Mouse (Mus musculus) lung, adult 18-20 months (tissue): ENCODE measurements at regions not wholly inside any gene's neighbourhood (a gene's known extent, or its start where the extent isn't known, plus 50 kb on each side); places are given as distances from the start of the nearest gene placed in this dataset.

Experiments
- DNase-seq, 2 experiments: peaks; one replicate each; pipeline ENCODE4 v3.0.0; 2022; ENCODE audit warnings: mixed read lengths in 2 of 2

- DNase-seq: no peak
These were observed 128.8 kb upstream of the Map3k7 start for GRCm38 (mm10) chr4:31835051-31835450.

DNA sequence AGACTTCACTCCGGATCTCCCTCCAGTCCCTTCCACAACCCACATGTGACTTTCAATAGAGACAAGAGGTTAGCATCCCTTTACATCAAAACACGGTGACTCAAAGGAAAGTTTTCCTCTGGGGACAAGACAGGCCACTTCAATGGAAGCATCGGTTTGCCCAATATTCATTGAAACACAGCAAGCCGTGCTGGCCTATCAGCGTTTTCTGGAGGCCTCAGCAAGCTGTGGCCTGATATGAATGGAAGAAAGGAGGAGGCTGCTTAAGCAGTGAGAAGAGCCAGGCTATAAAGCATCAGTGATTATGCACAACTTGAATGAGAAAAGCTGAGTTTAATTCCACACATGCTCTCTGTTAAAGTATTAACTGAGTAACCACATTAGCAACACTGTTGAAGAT lies 125.3 kb upstream of the Map3k7 start:
- no peak for DNase-seq

- DNase-seq: no peak
These were observed 114.1 kb upstream of the Map3k7 start for GRCm38 (mm10) chr4:31849763-31850162.

GRCm38 (mm10) chr4:31851006-31851405 lies 112.9 kb upstream of the Map3k7 start:
- no peak for DNase-seq

DNA sequence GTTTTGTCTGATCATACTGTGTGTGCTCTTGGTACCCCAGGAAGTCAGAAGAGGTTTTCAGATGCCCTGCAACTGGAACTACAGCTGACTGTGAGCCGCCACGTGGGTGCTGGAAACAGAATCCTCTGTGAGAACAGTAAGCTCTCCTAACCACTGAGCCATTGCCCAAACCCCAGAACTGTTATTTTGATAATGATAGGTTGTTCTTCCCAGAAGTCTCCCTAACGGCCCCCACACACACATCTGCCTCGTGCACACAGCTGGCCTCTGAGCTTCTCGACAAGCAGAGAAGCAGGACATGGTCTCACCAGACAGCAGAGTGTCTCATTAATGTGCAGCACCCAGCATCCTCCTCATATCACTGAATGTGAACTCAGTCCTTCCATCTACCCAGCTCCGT lies 110.0 kb upstream of the Map3k7 start:
- no peak for DNase-seq

GRCm38 (mm10) chr4:31860389-31860788 lies 103.5 kb upstream of the Map3k7 start:
- DNase-seq: no peak

- DNase-seq: no peak
These were observed 102.7 kb upstream of the Map3k7 start for GRCm38 (mm10) chr4:31861172-31861571.

- no peak for DNase-seq
These were observed 90.6 kb upstream of the Map3k7 start for GRCm38 (mm10) chr4:31872985-31873983.

DNA sequence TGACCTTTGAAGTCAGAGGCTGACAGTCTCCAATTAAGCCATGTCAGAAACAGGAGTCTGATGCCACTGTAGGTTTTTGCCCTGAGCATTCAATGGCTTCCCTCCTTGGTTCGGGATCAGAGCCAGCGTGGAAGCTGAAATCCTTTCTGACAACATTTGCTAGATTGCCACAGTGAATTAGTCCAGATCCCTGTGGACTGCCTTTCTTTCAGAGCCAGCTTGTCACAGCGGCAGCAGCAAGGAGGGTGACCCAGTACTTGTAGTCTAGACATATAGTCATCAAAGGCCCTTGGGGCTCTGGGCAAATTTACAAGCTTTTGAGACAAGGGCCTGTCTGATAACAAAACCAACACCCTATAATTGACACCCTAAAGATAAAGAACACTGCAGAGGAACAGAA lies 86.5 kb upstream of the Map3k7 start:
- no peak for DNase-seq

GRCm38 (mm10) chr4:31878493-31879191 lies 85.3 kb upstream of the Map3k7 start:
- DNase-seq: no peak

GRCm38 (mm10) chr4:31879192-31879585 lies 84.7 kb upstream of the Map3k7 start:
- DNase-seq: no peak

DNA sequence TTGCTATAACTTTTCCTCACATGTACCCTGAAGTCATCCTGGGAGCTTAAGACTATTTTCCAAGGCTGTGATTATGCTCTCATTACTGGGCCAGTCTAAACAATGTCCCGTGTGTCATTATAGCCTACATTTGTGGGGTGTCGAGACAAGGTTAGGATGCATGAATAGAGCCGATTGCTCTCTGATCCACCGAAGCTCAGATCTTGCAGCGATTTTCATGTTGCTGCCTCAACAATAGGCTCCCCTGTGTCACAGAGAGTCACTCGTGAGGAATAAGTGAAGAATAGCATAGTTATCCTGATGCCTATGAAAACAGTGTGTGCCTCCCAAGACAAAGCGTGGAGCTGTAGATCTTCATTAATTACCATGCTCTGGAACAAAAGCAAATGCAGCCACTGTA lies 83.7 kb upstream of the Map3k7 start:
- no peak for DNase-seq

GRCm38 (mm10) chr4:31889673-31890072 lies 74.2 kb upstream of the Map3k7 start:
- no peak for DNase-seq

DNA sequence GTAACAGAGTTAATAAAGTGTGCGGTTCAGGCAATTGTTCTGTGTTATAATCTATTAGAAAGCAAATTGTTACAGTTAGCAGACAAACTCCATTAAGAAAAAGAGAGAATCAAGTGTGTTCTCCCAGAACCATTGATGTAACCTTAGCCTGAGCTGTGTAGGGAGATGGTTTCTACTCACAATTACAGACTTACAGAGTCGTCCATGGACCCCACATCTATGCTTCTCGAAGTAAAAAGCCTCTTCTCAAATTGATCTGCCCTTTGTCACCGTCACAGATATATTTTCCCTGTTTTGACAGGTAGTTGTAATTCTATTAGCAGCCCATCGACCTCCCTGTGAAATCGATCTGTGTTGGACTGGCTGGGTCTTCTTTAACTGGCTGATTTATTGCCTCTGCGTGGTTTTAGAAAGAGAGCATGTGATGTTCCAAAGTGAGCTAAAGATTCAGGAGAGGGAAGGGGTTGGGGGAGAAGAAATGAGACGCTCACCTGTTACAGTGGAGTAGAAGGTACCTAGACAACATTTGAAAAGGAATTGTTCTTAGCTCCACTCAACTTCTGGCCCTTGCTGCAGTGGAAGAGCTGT lies 54.7 kb upstream of the Map3k7 start:
- DNase-seq: no peak
